Mouse (Mus musculus) kidney, embryonic 15.5 days (tissue): ENCODE measurements around the gene Nkx6-2. TPM values are rescaled to one million over a fixed set of nuclear protein-coding genes. Genes with fewer than 3 reads are reported as not detected.

ENCODE experiments used
- ATAC-seq: fragments of 200-750 bp; cut with Nextera tagmentation; replicated peaks from 2 replicates; pipeline ENCODE4 v1.8.0; 2017; ENCODE audit warnings: moderate TSS enrichment; ENCODE audit not compliant: low FRiP score
- H3K27ac ChIP-seq: fragments of 300-500 bp; sonication (generic); 2 replicates; pipeline ENCODE4 v1.5.1; 2015; ENCODE audit warnings: mild to moderate bottlenecking, inconsistent platforms
- H3K27me3 ChIP-seq: fragments of 300-500 bp; sonication (generic); 2 replicates; pipeline ENCODE4 v1.6.1; 2015; ENCODE audit warnings: inconsistent platforms
- H3K36me3 ChIP-seq: fragments of 300-500 bp; sonication (generic); 2 replicates; pipeline ENCODE4 v1.6.1; 2015; ENCODE audit warnings: inconsistent platforms
- H3K4me1 ChIP-seq: fragments of 300-500 bp; sonication (generic); 2 replicates; pipeline ENCODE4 v1.6.1; 2015; ENCODE audit warnings: inconsistent platforms
- H3K4me2 ChIP-seq: fragments of 300-500 bp; sonication (generic); 2 replicates; pipeline ENCODE4 v1.6.1; 2015; ENCODE audit warnings: moderate library complexity, mild to moderate bottlenecking, inconsistent platforms
- H3K4me3 ChIP-seq: fragments of 300-500 bp; sonication (generic); replicated peaks from 2 replicates; pipeline ENCODE4 v1.5.1; 2015; ENCODE audit warnings: mild to moderate bottlenecking, inconsistent platforms
- H3K9ac ChIP-seq: fragments of 300-500 bp; sonication (generic); 2 replicates; pipeline ENCODE4 v1.6.1; 2015; ENCODE audit warnings: mild to moderate bottlenecking, inconsistent platforms
- H3K9me3 ChIP-seq: fragments of 300-500 bp; sonication (generic); replicated peaks from 2 replicates; pipeline ENCODE4 v1.6.1; 2016; ENCODE audit warnings: inconsistent platforms
- WGBS: fragments of 180-500 bp; shearing (Covaris S2); methylation state at CpG from one replicate; pipeline ENCODE4 v1.1.7; 2015; ENCODE audit warnings: mixed read lengths; 5-methylcytosine and 5-hydroxymethylcytosine counted together
- polyA plus RNA-seq: library from polyadenylated mRNA; unstranded; fragments of >200 nt; fragmentation: Nextera tagmentation; extraction: Ambion mirVana; gene quantifications from 2 replicates; pipeline ENCODE4 v1.2.1, GENCODE M21; 2015

Gene Nkx6-2
- polyA plus RNA-seq, 1 experiment from 2014 or later = not detected

GRCm38 (mm10) chr7:139564161-139564560, 18.4 kb downstream of the Nkx6-2 start:
- H3K9me3 ChIP-seq = no peaks in the 10 kb centered on the region
- no peak for ATAC-seq
- no peaks in the 10 kb centered on the region for H3K27me3 ChIP-seq
- no peak overlapping the region for H3K27ac ChIP-seq
- WGBS = 88% methylated on average over 2 of the region's 2 CpGs
- H3K4me2 ChIP-seq = no peak overlapping the region
- no peaks in the 10 kb centered on the region for H3K4me1 ChIP-seq
- H3K9ac ChIP-seq = no peak overlapping the region
- peaks cover 10% of the 10 kb centered on the region for H3K36me3 ChIP-seq
- no peak overlapping the region for H3K4me3 ChIP-seq

- no peaks in the 10 kb centered on the region for H3K27me3 ChIP-seq
- no peaks in the 10 kb centered on the region for H3K9me3 ChIP-seq
- WGBS = 86% methylated on average over 4 of the region's 4 CpGs
- H3K27ac ChIP-seq = no peak overlapping the region
- peaks cover 14% of the 10 kb centered on the region for H3K36me3 ChIP-seq
- no peak overlapping the region for H3K4me3 ChIP-seq
- H3K9ac ChIP-seq = no peak overlapping the region
- H3K4me1 ChIP-seq = no peaks in the 10 kb centered on the region
- H3K4me2 ChIP-seq = no peak overlapping the region
- ATAC-seq = no peak
These were observed 19.2 kb downstream of the Nkx6-2 start for GRCm38 (mm10) chr7:139563425-139563824.

DNA sequence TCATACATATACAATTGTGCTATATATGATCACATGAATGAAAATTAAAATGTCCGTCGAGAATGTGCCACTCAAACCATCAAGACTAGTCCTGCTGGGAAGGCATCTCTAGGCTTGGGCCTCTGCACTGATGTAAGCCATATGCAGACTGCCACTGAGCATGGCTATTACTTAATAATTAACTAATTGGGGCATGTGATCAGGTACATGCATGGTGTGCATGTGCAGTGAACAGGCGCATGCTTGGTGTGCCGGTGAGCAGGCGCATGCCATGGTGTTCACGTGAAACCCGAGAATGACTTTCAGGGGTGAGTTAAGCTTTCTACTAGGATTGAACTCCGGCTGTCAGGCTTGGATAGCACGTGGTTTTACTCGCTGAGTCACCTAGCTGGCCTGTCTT, 22.9 kb downstream of the Nkx6-2 start:
- H3K9me3 ChIP-seq = no peaks in the 10 kb centered on the region
- no peak overlapping the region for H3K27ac ChIP-seq
- H3K36me3 ChIP-seq = peaks cover 11% of the 10 kb centered on the region
- 0 out of 2 replicates have a peak, but pooled peaks cover 7% of the 10 kb centered on the region for H3K4me1 ChIP-seq
- H3K9ac ChIP-seq = no peak overlapping the region
- no peak overlapping the region for H3K4me2 ChIP-seq
- ATAC-seq = 0 out of 2 replicates have a peak, but pooled peaks have one; percentile 52
- WGBS = 84% methylated on average over 10 of the region's 10 CpGs
- H3K4me3 ChIP-seq = no peak overlapping the region
- H3K27me3 ChIP-seq = no peaks in the 10 kb centered on the region

GRCm38 (mm10) chr7:139556746-139557526, 25.7 kb downstream of the Nkx6-2 start:
- H3K4me1 ChIP-seq = 0 out of 2 replicates have a peak, but pooled peaks cover 7% of the 10 kb centered on the region
- H3K27me3 ChIP-seq = no peaks in the 10 kb centered on the region
- H3K9me3 ChIP-seq = no peaks in the 10 kb centered on the region
- H3K27ac ChIP-seq = no peak overlapping the region
- 27% methylated on average over 10 of the region's 10 CpGs for WGBS
- no peak overlapping the region for H3K4me3 ChIP-seq
- H3K36me3 ChIP-seq = peaks cover 11% of the 10 kb centered on the region
- no peak overlapping the region for H3K9ac ChIP-seq
- ATAC-seq = no peak
- H3K4me2 ChIP-seq = no peak overlapping the region

DNA sequence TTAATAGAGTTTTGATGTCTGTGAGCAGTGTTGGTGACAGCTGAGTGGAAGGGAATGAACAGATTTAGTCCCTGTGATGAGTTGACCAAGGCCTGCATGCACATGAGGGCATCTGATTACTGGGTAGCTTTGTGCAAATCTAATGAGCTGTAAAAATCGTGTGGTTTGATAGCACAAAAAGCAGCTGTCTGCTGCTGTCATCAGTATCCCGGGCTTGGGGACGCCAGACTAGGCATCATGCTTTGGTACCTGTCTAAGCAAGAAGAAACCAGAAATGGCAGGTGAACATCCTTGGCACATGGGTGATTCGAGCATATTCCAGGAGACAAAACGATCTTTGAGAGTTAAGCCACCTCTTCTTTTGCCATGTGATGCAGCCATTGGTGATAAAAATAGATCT, 26.3 kb downstream of the Nkx6-2 start:
- 44% methylated on average over 5 of the region's 5 CpGs for WGBS
- Histone ChIP-seq H3K27ac (no peak overlapping the region), H3K9me3 (no peaks in the 10 kb centered on the region), H3K36me3 (peaks cover 11% of the 10 kb centered on the region), H3K9ac (no peak overlapping the region), H3K4me3 (no peak overlapping the region), H3K4me1 (0 out of 2 replicates have a peak, but pooled peaks cover 7% of the 10 kb centered on the region), H3K27me3 (no peaks in the 10 kb centered on the region), H3K4me2 (no peak overlapping the region)
- no peak for ATAC-seq

- no peak for ATAC-seq
- Histone ChIP-seq H3K9me3 (no peaks in the 10 kb centered on the region), H3K36me3 (no peaks in the 10 kb centered on the region), H3K4me3 (no peak overlapping the region), H3K4me1 (0 out of 2 replicates have a peak, but pooled peaks cover 5% of the 10 kb centered on the region), H3K27ac (no peak overlapping the region), H3K9ac (no peak overlapping the region), H3K4me2 (no peak overlapping the region), H3K27me3 (no peaks in the 10 kb centered on the region)
- WGBS = 94% methylated on average over 2 of the region's 2 CpGs
These were observed 31.1 kb downstream of the Nkx6-2 start for GRCm38 (mm10) chr7:139551519-139551918.

DNA sequence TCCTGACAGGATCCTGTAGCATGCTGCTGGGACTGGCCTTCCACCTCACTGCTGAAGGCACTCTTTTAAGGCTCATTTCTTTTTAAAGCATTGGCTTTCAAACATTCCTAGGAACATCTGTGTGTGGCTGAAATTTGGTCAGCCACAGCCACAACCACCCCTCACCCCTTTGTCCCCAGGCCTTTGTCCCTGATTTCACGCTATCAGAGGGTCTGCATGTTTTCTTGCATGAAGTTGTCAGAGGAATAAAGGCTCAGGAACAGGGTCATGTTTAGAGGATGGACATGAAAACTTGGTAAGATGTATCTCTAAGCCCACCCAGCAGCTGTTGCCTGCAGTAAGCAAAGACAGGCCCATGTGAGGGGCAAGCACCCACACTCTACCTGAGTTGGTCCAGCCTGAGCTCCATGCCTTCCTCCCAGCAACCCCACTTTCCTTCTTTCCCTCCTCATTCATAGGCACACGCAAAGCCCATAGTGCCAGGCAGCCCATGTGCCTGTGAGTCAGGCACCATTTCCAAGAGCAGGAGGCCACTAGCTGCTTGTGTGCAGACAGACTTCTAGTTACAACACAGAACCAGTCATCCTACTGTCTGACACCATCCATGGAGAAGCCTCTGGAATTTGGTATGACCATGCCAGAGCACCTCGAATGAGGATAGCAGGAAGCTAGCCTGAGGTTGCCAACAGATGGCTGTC, 32.4 kb downstream of the Nkx6-2 start:
- ATAC-seq = no peak
- H3K27me3 ChIP-seq = no peaks in the 10 kb centered on the region
- H3K4me1 ChIP-seq = 0 out of 2 replicates have a peak, but pooled peaks cover 2% of the 10 kb centered on the region
- no peaks in the 10 kb centered on the region for H3K9me3 ChIP-seq
- no peak overlapping the region for H3K4me3 ChIP-seq
- no peaks in the 10 kb centered on the region for H3K36me3 ChIP-seq
- no peak overlapping the region for H3K9ac ChIP-seq
- no peak overlapping the region for H3K27ac ChIP-seq
- WGBS = 76% methylated on average over 3 of the region's 3 CpGs
- H3K4me2 ChIP-seq = no peak overlapping the region

DNA sequence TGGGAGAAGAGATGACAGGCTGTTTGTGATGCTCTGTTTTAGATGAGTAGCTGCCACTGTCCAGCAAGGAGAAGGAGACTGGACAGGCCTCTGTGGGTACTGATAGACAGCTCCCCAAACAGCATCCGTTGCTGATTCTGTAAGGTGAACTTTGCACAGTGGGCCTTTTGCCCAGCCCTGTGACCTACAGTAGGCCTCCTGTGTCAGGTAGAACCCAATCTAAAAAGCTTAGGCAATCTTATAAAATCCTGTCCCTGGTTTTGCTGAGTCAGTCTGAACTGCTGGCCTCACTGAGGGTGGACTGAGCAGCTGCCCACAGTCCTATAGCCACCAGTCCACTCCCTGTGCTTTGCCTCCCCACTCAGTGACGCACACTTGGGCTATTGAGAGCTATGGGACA, 35.3 kb downstream of the Nkx6-2 start:
- Histone ChIP-seq H3K9me3 (no peaks in the 10 kb centered on the region), H3K4me1 (0 out of 2 replicates have a peak, but pooled peaks cover 2% of the 10 kb centered on the region), H3K4me3 (no peak overlapping the region), H3K4me2 (no peak overlapping the region), H3K9ac (no peak overlapping the region), H3K36me3 (peaks cover 12% of the 10 kb centered on the region; the same call in 1 of the 2 replicates), H3K27ac (no peak overlapping the region), H3K27me3 (no peaks in the 10 kb centered on the region)
- 76% methylated on average over 2 of the region's 2 CpGs for WGBS
- no peak for ATAC-seq

DNA sequence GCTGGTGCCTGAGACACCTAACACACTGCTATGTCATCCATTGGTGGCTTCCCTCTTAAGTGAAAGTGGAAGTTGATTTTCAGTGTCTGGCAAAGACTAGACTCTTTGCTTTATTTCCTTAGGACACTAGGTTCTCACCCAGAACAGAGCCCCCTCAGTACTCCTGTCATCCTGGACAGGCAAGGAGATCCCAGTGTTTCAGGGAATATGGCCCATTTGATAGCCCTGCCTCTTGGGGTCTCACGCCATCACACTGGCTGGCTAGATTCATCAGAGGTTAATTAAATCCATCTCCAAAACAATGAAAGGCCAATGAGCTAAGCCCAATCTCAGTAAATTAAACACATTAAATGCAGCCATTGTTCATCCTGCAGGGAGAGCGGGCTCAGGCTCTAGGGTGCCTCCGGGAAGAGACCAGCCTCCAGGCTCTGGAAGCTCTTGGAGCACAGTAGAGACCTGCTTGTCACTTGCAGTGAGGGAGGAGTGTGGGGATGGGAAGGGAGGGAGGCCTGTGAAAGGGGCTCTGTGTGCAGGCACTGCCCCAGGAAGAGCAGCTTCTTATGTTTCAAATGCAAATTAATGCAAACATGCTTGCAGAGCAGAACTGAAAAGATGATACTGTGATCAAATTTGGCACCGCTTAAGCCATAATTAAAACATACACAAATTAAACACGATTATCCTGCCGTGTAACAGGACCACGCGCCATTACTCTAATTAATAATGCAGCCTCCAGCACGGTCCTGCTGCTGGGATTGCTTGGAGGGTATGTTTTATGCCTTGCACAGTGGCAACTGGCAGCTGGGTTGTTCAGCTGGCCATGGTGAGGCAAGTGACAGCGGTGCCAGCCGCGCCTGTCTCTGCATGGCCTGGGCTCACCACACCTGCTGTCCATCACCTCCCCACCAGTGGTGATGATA, 37.6 kb downstream of the Nkx6-2 start:
- Histone ChIP-seq H3K27ac (no peak overlapping the region), H3K4me2 (no peak overlapping the region), H3K4me3 (no peak overlapping the region), H3K27me3 (no peaks in the 10 kb centered on the region), H3K4me1 (0 out of 2 replicates have a peak, but pooled peaks cover 2% of the 10 kb centered on the region), H3K36me3 (peaks cover 18% of the 10 kb centered on the region; the same call in 1 of the 2 replicates), H3K9ac (no peak overlapping the region), H3K9me3 (no peaks in the 10 kb centered on the region)
- 64% methylated on average over 12 of the region's 12 CpGs for WGBS
- peak; percentile 54; the same call in 1 of the 2 replicates for ATAC-seq

- H3K4me2 ChIP-seq = no peak overlapping the region
- no peak for ATAC-seq
- H3K36me3 ChIP-seq = peaks cover 18% of the 10 kb centered on the region; the same call in 1 of the 2 replicates
- H3K9me3 ChIP-seq = no peaks in the 10 kb centered on the region
- H3K4me3 ChIP-seq = no peak overlapping the region
- H3K4me1 ChIP-seq = no peaks in the 10 kb centered on the region
- H3K27me3 ChIP-seq = no peaks in the 10 kb centered on the region
- 87% methylated on average over 6 of the region's 6 CpGs for WGBS
- no peak overlapping the region for H3K9ac ChIP-seq
- H3K27ac ChIP-seq = no peak overlapping the region
These were observed 41.2 kb downstream of the Nkx6-2 start for GRCm38 (mm10) chr7:139541422-139541821.

DNA sequence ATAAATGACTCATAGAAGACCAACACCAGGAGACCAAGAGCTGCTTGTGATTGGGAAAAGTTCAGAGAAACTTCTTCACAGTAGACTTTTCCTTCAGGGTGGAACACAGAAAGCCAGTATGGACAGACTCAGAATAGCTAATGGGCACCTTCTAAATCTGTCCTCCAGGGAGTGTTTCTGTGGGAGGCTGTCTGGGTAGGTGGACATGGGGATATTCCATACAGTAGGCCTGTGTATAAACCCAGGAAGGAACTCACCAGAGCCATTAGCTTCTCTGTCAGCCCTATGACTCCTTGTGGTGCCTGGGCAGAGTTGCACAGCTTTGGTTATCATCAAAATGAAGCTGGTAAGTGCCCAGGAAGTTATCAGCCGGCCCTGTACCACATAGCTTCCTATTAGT, 42.0 kb downstream of the Nkx6-2 start:
- 69% methylated on average over 1 of the region's 1 CpGs for WGBS
- Histone ChIP-seq H3K36me3 (peaks cover 18% of the 10 kb centered on the region; the same call in 1 of the 2 replicates), H3K9ac (no peak overlapping the region), H3K4me3 (no peak overlapping the region), H3K27me3 (no peaks in the 10 kb centered on the region), H3K4me2 (no peak overlapping the region), H3K9me3 (no peaks in the 10 kb centered on the region), H3K27ac (no peak overlapping the region), H3K4me1 (no peaks in the 10 kb centered on the region)
- ATAC-seq = no peak
